Mouse (Mus musculus) midbrain, embryonic 16.5 days (tissue): ENCODE measurements around the gene Entpd6. TPM values are rescaled to one million over a fixed set of nuclear protein-coding genes. Genes with fewer than 3 reads are reported as not detected.

Experiments used
- ATAC-seq: fragments of 200-750 bp; cut with Nextera tagmentation; 2 replicates; pipeline ENCODE4 v1.8.0; 2017; ENCODE audit warnings: moderate TSS enrichment
- H3K27ac ChIP-seq: fragments of 300-500 bp; sonication (generic); 2 replicates; pipeline ENCODE4 v1.5.1; 2014; ENCODE audit warnings: mild to moderate bottlenecking, low read length, mixed read lengths
- H3K27me3 ChIP-seq: fragments of 300-500 bp; sonication (generic); 2 replicates; pipeline ENCODE4 v1.6.1; 2014; ENCODE audit warnings: low read depth, low read length, mixed read lengths; ENCODE audit not compliant: control insufficient read depth, insufficient read depth
- H3K36me3 ChIP-seq: fragments of 300-500 bp; sonication (generic); 2 replicates; pipeline ENCODE4 v1.6.1; 2014; ENCODE audit warnings: mild to moderate bottlenecking, low read length, moderate library complexity, mixed read lengths; ENCODE audit not compliant: control insufficient read depth, insufficient read depth
- H3K4me1 ChIP-seq: fragments of 300-500 bp; sonication (generic); 2 replicates; pipeline ENCODE4 v1.6.1; 2014; ENCODE audit warnings: mild to moderate bottlenecking, low read length, mixed read lengths; ENCODE audit not compliant: control insufficient read depth, insufficient read depth
- H3K4me2 ChIP-seq: fragments of 300-500 bp; sonication (generic); 2 replicates; pipeline ENCODE4 v1.6.1; 2014; ENCODE audit warnings: mild to moderate bottlenecking, low read length, mixed read lengths
- H3K4me3 ChIP-seq: fragments of 300-500 bp; sonication (generic); 2 replicates; pipeline ENCODE4 v1.5.1; 2014; ENCODE audit warnings: low read depth, mild to moderate bottlenecking, low read length, moderate library complexity, mixed read lengths
- H3K9ac ChIP-seq: fragments of 300-500 bp; sonication (generic); 2 replicates; pipeline ENCODE4 v1.6.1; 2014; ENCODE audit warnings: low read depth, low read length, mixed read lengths
- H3K9me3 ChIP-seq: fragments of 300-500 bp; sonication (generic); replicated peaks from 2 replicates; pipeline ENCODE4 v1.6.1; 2014; ENCODE audit warnings: mild to moderate bottlenecking, low read length, mixed read lengths; ENCODE audit not compliant: control insufficient read depth, poor library complexity, severe bottlenecking
- WGBS: fragments of 180-500 bp; shearing (Covaris S2); extraction: QIAGEN DNeasy Blood & Tissue Kit; methylation state at CpG from one replicate; pipeline ENCODE4 v1.1.7; 2014; 5-methylcytosine and 5-hydroxymethylcytosine counted together
- polyA plus RNA-seq: library from polyadenylated mRNA; unstranded; fragments of >200 nt; fragmentation: Nextera tagmentation; extraction: Ambion mirVana; gene quantifications from 2 replicates; pipeline ENCODE4 v1.2.1, GENCODE M21; 2015

Entpd6 gene
- polyA plus RNA-seq, 1 experiment from 2014 or later: 85.7 TPM

DNA sequence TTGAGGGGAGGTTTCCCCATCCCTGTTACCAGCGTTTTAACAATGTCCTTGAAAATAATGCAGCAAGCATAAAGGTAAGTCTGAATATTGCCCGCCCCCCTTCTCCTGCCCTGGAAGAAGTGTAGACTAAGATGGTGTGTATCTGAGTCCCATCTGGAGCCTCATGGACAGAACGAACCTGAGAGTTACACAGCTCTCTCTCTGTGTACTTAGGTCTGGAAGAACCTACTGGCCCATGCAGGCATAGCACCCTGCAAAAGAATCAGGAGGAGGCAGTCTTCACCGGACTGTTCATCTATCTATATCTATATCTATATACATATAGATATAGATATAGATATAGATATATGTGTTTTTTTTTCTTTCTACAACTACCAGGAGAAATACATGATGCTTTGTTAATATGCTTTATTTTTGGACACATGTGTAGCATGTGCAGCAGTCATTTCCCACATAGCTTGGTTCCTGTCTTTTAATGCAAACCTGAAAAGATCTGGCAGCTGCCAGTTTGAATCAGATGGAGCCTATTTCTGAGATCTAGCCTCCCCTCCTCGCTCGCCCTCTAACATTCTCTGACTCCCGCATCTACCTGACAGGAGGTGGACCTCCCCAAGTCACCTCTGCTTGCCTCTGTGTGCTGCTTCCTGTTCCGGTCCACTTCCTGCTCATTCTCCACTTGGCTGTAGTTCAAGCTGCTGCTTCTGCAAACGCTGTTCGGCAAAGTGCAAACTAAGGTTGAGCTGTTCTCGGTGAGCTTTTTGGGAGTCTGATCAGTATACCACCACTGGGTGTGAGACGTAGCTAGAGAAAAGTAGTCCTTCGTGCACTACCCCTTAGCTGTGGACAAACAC lies 1.5 kb downstream of the Entpd6 start:
- 80% methylated on average over 13 of the region's 13 CpGs for WGBS
- no peaks in the 10 kb centered on the region for H3K9me3 ChIP-seq
- H3K27ac ChIP-seq: no peak overlapping the region
- peak overlapping the region; percentile 73 for H3K4me2 ChIP-seq
- peaks cover 11% of the 10 kb centered on the region for H3K4me1 ChIP-seq
- peak overlapping the region; percentile 70 for H3K4me3 ChIP-seq
- no peak for ATAC-seq
- H3K9ac ChIP-seq: peak overlapping the region; percentile 84
- H3K36me3 ChIP-seq: peaks cover 12% of the 10 kb centered on the region
- H3K27me3 ChIP-seq: no peaks in the 10 kb centered on the region; the same call in 1 of the 2 replicates

DNA sequence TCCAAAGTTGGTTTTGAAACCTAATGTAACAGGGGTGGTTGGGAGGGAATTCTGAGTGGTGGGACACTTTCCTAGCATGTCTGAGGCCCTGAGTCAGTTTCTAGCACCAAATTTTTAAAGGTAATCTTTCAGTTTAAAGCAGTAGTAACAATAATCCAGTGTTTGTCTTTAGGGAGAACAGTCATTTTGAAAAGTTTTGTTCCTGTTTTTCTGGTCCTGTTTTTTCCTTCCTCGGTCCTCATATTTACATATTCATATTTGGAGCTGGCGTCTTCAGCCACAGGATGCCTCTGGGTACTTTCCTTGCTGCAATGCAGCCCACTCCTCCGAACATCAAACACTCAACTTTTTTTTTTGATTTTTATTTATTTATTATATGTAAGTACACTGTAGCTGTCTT lies 6.2 kb downstream of the Entpd6 start:
- H3K27ac ChIP-seq: no peak overlapping the region
- H3K9me3 ChIP-seq: no peaks in the 10 kb centered on the region
- H3K4me3 ChIP-seq: no peak overlapping the region
- H3K4me2 ChIP-seq: no peak overlapping the region
- H3K27me3 ChIP-seq: no peaks in the 10 kb centered on the region
- peaks cover 6% of the 10 kb centered on the region for H3K4me1 ChIP-seq
- H3K36me3 ChIP-seq: peaks cover 33% of the 10 kb centered on the region
- no peak for ATAC-seq
- H3K9ac ChIP-seq: no peak overlapping the region
- 95% methylated on average over 3 of the region's 3 CpGs for WGBS

DNA sequence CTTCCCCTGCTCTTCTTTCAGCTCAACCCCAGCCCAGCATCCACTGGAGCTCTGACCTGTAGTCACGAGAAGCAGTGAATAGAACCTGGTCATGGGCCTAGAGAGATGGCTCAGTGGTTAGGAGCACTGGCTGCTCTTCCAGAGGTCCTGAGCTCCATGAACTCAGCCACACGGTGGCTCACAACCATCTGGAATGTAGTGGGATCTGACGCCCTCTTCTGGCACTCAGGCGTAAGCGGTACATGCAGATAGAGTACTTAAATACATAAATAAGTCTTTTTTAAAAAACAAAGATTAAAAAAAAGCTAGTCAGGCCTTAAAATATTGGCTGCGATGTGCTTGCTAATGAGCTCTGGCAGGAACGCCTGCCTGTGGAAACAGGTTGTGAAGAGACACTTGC lies 12.6 kb downstream of the Entpd6 start:
- Histone ChIP-seq H3K27ac (no peak overlapping the region), H3K36me3 (peaks cover 54% of the 10 kb centered on the region)
- ATAC-seq: no peak

DNA sequence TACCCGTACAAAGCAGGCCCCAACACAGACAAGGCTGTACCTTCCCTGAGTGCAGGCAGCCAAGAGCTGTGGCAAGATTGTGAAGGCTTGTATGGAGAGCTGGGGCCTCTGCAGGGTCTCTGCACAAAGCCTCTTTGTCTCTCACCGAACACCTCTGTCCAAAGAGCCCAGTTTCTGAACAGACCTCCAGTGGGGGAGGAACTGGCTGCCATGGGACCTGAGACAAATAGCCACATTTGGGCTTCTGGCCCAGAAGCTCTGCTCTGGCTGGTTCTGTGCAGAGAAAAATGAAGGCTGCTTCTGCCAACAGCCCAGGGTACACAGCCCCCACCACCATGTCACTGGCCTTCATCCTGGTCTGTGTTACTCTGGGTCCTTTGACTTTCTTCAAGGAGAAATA lies 16.8 kb downstream of the Entpd6 start:
- Histone ChIP-seq H3K9me3 (no peaks in the 10 kb centered on the region), H3K36me3 (peaks cover 54% of the 10 kb centered on the region), H3K27me3 (no peaks in the 10 kb centered on the region), H3K9ac (no peak overlapping the region), H3K4me2 (no peak overlapping the region), H3K27ac (peak overlapping the region; percentile 56), H3K4me3 (no peak overlapping the region), H3K4me1 (no peaks in the 10 kb centered on the region)
- WGBS: 61% methylated on average over 2 of the region's 2 CpGs
- peak; percentile 82 for ATAC-seq

More for the DNA sequence above, 12.6 kb downstream of the Entpd6 start:
- Histone ChIP-seq H3K9me3 (no peaks in the 10 kb centered on the region), H3K4me1 (no peaks in the 10 kb centered on the region), H3K4me3 (no peak overlapping the region), H3K9ac (no peak overlapping the region), H3K27me3 (no peaks in the 10 kb centered on the region), H3K4me2 (no peak overlapping the region)
- 85% methylated on average over 7 of the region's 7 CpGs for WGBS

DNA sequence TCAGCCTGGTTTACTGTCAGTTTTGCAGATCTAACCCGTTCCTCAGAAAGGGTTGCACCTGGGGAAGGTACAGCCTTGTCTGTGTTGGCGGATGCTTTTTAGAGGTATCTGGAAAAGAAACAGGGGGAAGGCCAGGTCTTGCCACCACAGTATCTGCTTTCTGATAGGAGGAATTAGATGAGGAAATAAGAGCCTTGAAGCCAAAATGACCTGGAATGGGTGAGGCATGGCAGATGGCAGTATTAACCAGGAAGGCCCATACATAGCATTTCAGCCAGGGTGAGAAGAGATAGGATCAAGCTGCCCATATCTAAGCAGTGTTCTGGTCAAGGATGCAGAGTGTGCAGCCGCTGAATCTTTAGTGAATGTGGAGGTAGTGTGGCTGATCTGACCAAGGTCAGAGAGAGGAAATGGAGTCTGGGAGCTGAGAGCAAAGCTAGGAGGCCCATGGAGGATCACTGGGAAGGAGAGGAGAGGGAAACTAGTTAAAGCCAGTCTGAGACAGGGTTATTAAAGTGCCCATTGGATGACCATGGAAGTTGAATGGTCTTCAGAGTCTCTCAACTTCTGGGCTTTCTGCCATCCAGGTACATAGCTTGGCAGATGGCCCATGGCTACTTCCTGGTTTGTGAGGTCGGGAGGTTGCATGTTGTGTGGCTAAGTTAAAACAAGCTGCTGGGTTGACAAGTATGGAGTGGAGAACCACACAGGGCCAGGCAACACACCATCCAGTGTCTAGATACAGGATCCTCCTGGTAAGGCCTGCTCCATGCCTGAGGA lies 17.4 kb downstream of the Entpd6 start:
- H3K9ac ChIP-seq: no peak overlapping the region
- H3K9me3 ChIP-seq: no peaks in the 10 kb centered on the region
- H3K36me3 ChIP-seq: peaks cover 55% of the 10 kb centered on the region
- no peak overlapping the region for H3K4me2 ChIP-seq
- H3K4me3 ChIP-seq: no peak overlapping the region
- H3K4me1 ChIP-seq: no peaks in the 10 kb centered on the region
- no peaks in the 10 kb centered on the region for H3K27me3 ChIP-seq
- peak overlapping the region; percentile 10; the same call in 1 of the 2 replicates for H3K27ac ChIP-seq
- WGBS: 86% methylated on average over 4 of the region's 4 CpGs
- no peak for ATAC-seq

DNA sequence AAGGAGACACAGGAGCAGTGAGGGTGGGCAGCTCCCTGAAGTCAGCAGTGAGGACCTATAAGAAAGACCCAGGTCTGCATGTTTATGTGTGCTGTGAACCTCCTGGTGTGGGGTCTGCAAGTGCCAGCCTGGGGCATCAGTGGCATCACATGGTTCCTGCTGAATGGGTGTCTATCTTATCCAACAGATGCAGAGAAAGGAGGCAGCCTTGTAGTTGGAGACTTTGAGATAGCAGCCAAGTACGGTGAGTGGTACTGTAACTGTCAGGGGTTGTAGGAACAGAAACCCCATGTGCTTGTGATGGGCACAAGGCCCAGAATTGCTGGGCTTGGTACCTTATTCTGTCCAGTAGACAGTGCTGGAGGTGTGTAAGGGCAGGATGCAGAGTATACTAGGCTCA lies 19.8 kb downstream of the Entpd6 start:
- Histone ChIP-seq H3K9me3 (no peaks in the 10 kb centered on the region), H3K4me3 (no peak overlapping the region), H3K9ac (no peak overlapping the region), H3K27ac (no peak overlapping the region), H3K4me1 (no peaks in the 10 kb centered on the region), H3K4me2 (no peak overlapping the region), H3K27me3 (no peaks in the 10 kb centered on the region), H3K36me3 (peaks cover 41% of the 10 kb centered on the region)
- no peak for ATAC-seq
- 100% methylated on average over 1 of the region's 1 CpGs for WGBS

DNA sequence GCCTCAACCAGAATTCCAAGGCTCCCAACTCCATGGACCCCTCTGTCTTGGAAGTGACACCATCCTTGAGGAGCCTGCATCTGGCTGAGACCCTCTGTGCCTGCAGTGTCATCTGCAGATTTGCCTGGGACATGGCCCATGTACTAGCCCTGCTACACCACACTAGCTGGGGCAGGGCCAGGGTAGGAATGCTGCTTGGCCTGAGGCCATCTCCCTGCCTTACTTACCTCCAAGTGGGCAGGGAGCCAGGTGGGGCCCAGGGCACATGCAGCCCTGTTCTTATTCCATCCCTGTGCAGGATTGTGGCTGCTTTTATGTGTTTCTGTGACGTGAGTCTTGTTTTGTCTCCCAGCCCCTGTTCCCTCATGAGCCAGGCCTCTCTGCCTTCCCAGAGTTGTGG lies 21.9 kb downstream of the Entpd6 start:
- no peaks in the 10 kb centered on the region for H3K27me3 ChIP-seq
- ATAC-seq: peak; percentile 25
- no peak overlapping the region; the same call in 1 of the 2 replicates for H3K27ac ChIP-seq
- H3K4me3 ChIP-seq: no peak overlapping the region
- peaks cover 32% of the 10 kb centered on the region for H3K36me3 ChIP-seq
- no peak overlapping the region for H3K9ac ChIP-seq
- no peaks in the 10 kb centered on the region for H3K4me1 ChIP-seq
- no peaks in the 10 kb centered on the region for H3K9me3 ChIP-seq
- H3K4me2 ChIP-seq: no peak overlapping the region
- WGBS: 79% methylated on average over 1 of the region's 1 CpGs

DNA sequence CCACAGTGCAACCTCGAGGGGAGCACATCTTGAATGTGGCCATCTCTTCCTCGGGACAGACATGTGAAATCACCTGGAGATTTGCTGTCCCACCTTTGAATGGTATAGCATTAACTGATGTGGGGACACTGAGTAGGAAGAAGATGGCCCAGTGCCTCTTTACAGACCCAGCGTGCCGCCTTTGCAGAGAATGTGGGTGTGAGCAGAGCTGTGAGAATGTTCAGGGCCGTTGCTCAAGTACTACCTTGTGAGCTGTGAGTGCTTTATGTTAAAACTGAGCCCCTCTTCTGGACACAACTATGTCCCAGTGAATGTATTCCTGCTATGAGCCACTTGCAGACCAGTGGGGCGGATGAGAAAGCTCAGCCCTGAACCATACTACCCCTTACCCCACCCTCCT lies 22.3 kb downstream of the Entpd6 start:
- no peak for ATAC-seq
- Histone ChIP-seq H3K4me3 (no peak overlapping the region), H3K9ac (no peak overlapping the region), H3K4me1 (no peaks in the 10 kb centered on the region), H3K27me3 (no peaks in the 10 kb centered on the region), H3K9me3 (no peaks in the 10 kb centered on the region), H3K27ac (no peak overlapping the region), H3K36me3 (peaks cover 30% of the 10 kb centered on the region), H3K4me2 (no peak overlapping the region)
- WGBS: 88% methylated on average over 6 of the region's 6 CpGs

DNA sequence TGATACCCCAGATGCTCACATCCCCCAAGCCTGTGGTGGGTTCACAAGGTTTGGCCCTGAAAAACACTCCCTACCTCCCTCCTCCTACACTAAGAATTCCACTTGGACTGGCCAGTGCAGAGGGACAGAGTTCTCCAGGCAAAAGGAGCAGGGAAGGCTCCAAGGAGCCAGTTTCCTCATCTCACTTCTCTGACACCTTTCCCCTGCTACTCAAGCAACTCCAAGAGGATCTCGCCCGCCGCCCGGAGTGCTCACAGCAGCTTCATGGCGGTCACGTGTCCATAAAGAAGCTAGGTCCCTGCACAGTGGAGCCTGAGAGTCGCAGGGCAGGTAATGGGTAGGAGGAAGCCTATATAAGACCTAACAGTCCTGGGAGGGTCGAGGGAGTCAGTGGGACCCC lies 23.2 kb downstream of the Entpd6 start:
- Histone ChIP-seq H3K9ac (no peak overlapping the region), H3K4me1 (no peaks in the 10 kb centered on the region), H3K36me3 (peaks cover 26% of the 10 kb centered on the region), H3K27ac (no peak overlapping the region), H3K27me3 (no peaks in the 10 kb centered on the region), H3K4me3 (no peak overlapping the region), H3K4me2 (no peak overlapping the region), H3K9me3 (no peaks in the 10 kb centered on the region)
- ATAC-seq: no peak; the same call in 1 of the 2 replicates
- 92% methylated on average over 8 of the region's 8 CpGs for WGBS
